Mouse (Mus musculus): ENCODE measurements around the gene H2-Ab1. TPM values are rescaled to one million over a fixed set of nuclear protein-coding genes. Genes with fewer than 3 reads are reported as not detected.

Gene H2-Ab1
- total and polyA plus RNA-seq, 2 experiments from 2014 or later, result 0.69 to 2.0 TPM

- Histone ChIP-seq H3K36me3 (replicated peaks; ENCODE audit: control insufficient read depth, insufficient read depth, low read length) (no peaks in the 10 kb centered on the region), H3K27me3 (ENCODE audit: control insufficient read depth, insufficient read depth, low read length) (no peaks in the 10 kb centered on the region; the same call in 1 of the 2 replicates), H3K4me1 (ENCODE audit: control insufficient read depth, insufficient read depth) (no peaks in the 10 kb centered on the region), H3K4me3 (ENCODE audit: low read depth, low read length) (no peak overlapping the region), H3K9ac (replicated peaks; ENCODE audit: low read depth, low read length) (no peak overlapping the region), H3K4me2 (ENCODE audit: low read depth, low read length) (no peak overlapping the region), H3K9me3 (replicated peaks; ENCODE audit: control insufficient read depth, low read length) (no peaks in the 10 kb centered on the region), H3K27ac (ENCODE audit: low read depth) (no peak overlapping the region)
- TF ChIP-seq CTCF (IDR thresholded peaks at IDR 0.05; ENCODE audit: low read depth) (no peak), EP300 (IDR thresholded peaks at IDR 0.05; ENCODE audit: low read depth) (no peak)
- WGBS, result 36% methylated on average over 4 of the region's 4 CpGs
- ATAC-seq (ENCODE audit: insufficient read depth, low read depth), result no peak
- no peak for DNase-seq (ENCODE audit: low spot score)
Measured at GRCm38 (mm10) chr17:34251666-34252065, 5.8 kb upstream of the H2-Ab1 start.

DNA sequence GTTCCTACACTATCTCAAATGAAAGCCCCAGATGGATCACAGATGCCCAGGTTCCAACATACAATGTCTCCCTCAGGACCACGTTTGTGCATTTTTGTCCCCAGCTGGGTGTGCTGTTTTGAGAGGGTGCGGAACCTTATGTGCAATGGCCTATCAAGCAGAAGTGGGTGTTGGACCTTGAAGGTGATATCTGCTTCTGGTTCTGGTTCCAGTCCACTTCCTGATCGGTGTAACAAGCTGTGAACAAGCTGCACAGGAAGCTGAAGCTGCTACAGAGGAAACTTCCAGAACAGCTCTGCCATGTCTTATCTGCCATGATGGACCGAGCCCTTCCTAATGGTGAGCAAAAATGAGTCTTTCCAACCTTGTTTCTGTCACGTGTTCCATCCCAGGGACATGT is 988 bp upstream of the H2-Ab1 start:
- no peaks in the 10 kb centered on the region for H3K4me1 ChIP-seq (ENCODE audit: control insufficient read depth, insufficient read depth)
- ATAC-seq (ENCODE audit: insufficient read depth, low read depth), result no peak
- no peak overlapping the region for H3K4me2 ChIP-seq (ENCODE audit: low read depth, low read length)
- no peak overlapping the region for H3K27ac ChIP-seq (ENCODE audit: low read depth)
- H3K27me3 ChIP-seq (ENCODE audit: control insufficient read depth, insufficient read depth, low read length), result peaks cover 14% of the 10 kb centered on the region
- no peak for DNase-seq (ENCODE audit: low spot score)
- WGBS, result 69% methylated on average over 5 of the region's 5 CpGs
- H3K36me3 ChIP-seq (replicated peaks; ENCODE audit: control insufficient read depth, insufficient read depth, low read length), result no peaks in the 10 kb centered on the region
- H3K4me3 ChIP-seq (ENCODE audit: low read depth, low read length), result no peak overlapping the region
- H3K9ac ChIP-seq (replicated peaks; ENCODE audit: low read depth, low read length), result no peak overlapping the region
- TF ChIP-seq EP300 (IDR thresholded peaks at IDR 0.05; ENCODE audit: low read depth) (no peak), CTCF (IDR thresholded peaks at IDR 0.05; ENCODE audit: low read depth) (no peak)
- no peaks in the 10 kb centered on the region for H3K9me3 ChIP-seq (replicated peaks; ENCODE audit: control insufficient read depth, low read length)

DNA sequence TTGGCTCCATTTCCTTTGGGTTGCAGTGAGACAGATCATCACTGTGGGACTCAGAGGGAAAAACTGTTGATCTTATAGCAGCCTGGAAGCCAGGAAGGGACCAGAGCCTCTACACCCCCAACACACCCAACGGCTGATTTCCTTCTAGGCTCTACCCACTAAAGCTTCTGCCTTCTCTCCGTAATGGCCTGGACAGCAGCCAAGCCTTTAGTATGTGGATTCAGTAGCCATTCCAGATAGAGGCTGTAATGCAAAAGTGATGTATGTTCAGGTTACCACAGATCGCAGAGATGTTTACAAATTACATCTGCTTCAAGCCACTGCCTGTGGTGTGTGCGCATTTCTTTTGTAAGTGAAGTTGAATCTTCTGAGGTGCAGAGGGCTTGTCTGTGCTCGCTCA is 3.1 kb downstream of the H2-Ab1 start:
- DNase-seq (ENCODE audit: low spot score), result no peak
- Histone ChIP-seq H3K9me3 (replicated peaks; ENCODE audit: control insufficient read depth, low read length) (no peaks in the 10 kb centered on the region), H3K4me3 (ENCODE audit: low read depth, low read length) (no peak overlapping the region), H3K4me1 (ENCODE audit: control insufficient read depth, insufficient read depth) (no peaks in the 10 kb centered on the region), H3K27ac (ENCODE audit: low read depth) (no peak overlapping the region), H3K4me2 (ENCODE audit: low read depth, low read length) (no peak overlapping the region), H3K36me3 (replicated peaks; ENCODE audit: control insufficient read depth, insufficient read depth, low read length) (no peaks in the 10 kb centered on the region), H3K27me3 (ENCODE audit: control insufficient read depth, insufficient read depth, low read length) (peaks cover 20% of the 10 kb centered on the region), H3K9ac (replicated peaks; ENCODE audit: low read depth, low read length) (no peak overlapping the region)
- no peak for ATAC-seq (ENCODE audit: insufficient read depth, low read depth)
- WGBS, result 56% methylated on average over 5 of the region's 5 CpGs
- TF ChIP-seq CTCF (IDR thresholded peaks at IDR 0.05; ENCODE audit: low read depth) (no peak), EP300 (IDR thresholded peaks at IDR 0.05; ENCODE audit: low read depth) (no peak)

- Histone ChIP-seq H3K27ac (ENCODE audit: low read depth) (no peak overlapping the region), H3K36me3 (replicated peaks; ENCODE audit: control insufficient read depth, insufficient read depth, low read length) (no peaks in the 10 kb centered on the region), H3K4me1 (ENCODE audit: control insufficient read depth, insufficient read depth) (no peaks in the 10 kb centered on the region), H3K9ac (replicated peaks; ENCODE audit: low read depth, low read length) (no peak overlapping the region), H3K9me3 (replicated peaks; ENCODE audit: control insufficient read depth, low read length) (no peaks in the 10 kb centered on the region), H3K4me3 (ENCODE audit: low read depth, low read length) (no peak overlapping the region), H3K27me3 (ENCODE audit: control insufficient read depth, insufficient read depth, low read length) (peaks cover 20% of the 10 kb centered on the region), H3K4me2 (ENCODE audit: low read depth, low read length) (no peak overlapping the region)
- DNase-seq (ENCODE audit: low spot score) (peak; percentile 80), ATAC-seq (ENCODE audit: insufficient read depth, low read depth) (peak; percentile 45)
- TF ChIP-seq CTCF (IDR thresholded peaks at IDR 0.05; ENCODE audit: low read depth), result no peak
- TF ChIP-seq EP300 (IDR thresholded peaks at IDR 0.05; ENCODE audit: low read depth), result no peak
- WGBS, result 23% methylated on average over 4 of the region's 4 CpGs
Measured at GRCm38 (mm10) chr17:34261502-34261901, 4.0 kb downstream of the H2-Ab1 start.

DNA sequence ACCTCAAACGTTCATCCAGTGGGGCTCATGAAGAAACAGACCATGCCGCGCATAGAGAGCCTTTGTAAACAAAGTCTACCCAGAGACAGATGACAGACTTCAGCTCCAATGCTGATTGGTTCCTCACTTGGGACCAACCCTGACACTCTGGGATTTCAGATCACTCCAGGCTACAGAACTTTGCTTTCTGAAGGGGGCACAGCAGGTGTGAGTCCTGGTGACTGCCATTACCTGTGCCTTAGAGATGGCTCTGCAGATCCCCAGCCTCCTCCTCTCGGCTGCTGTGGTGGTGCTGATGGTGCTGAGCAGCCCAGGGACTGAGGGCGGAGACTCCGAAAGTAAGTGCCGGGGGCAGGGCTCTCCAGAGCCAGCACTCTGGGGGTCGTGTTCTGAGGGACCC is 5.6 kb downstream of the H2-Ab1 start:
- peak; percentile 86 for ATAC-seq (ENCODE audit: insufficient read depth, low read depth)
- Histone ChIP-seq H3K9me3 (replicated peaks; ENCODE audit: control insufficient read depth, low read length) (no peaks in the 10 kb centered on the region), H3K4me3 (ENCODE audit: low read depth, low read length) (peak overlapping the region; percentile 52), H3K27ac (ENCODE audit: low read depth) (no peak overlapping the region), H3K9ac (replicated peaks; ENCODE audit: low read depth, low read length) (no peak overlapping the region), H3K4me1 (ENCODE audit: control insufficient read depth, insufficient read depth) (no peaks in the 10 kb centered on the region), H3K36me3 (replicated peaks; ENCODE audit: control insufficient read depth, insufficient read depth, low read length) (no peaks in the 10 kb centered on the region), H3K27me3 (ENCODE audit: control insufficient read depth, insufficient read depth, low read length) (peaks cover 20% of the 10 kb centered on the region), H3K4me2 (ENCODE audit: low read depth, low read length) (peak overlapping the region; percentile 85)
- DNase-seq (ENCODE audit: low spot score), result peak; percentile 71
- no peak for TF ChIP-seq EP300 (IDR thresholded peaks at IDR 0.05; ENCODE audit: low read depth)
- no peak for TF ChIP-seq CTCF (IDR thresholded peaks at IDR 0.05; ENCODE audit: low read depth)
- 0% methylated on average over 8 of the region's 8 CpGs for WGBS

GRCm38 (mm10) chr17:34263811-34264371 is 6.4 kb downstream of the H2-Ab1 start:
- 9% methylated on average over 14 of the region's 14 CpGs for WGBS
- no peaks in the 10 kb centered on the region for H3K4me1 ChIP-seq (ENCODE audit: control insufficient read depth, insufficient read depth)
- peak overlapping the region; percentile 85 for H3K4me2 ChIP-seq (ENCODE audit: low read depth, low read length)
- no peak overlapping the region for H3K27ac ChIP-seq (ENCODE audit: low read depth)
- ATAC-seq (ENCODE audit: insufficient read depth, low read depth), result no peak
- H3K4me3 ChIP-seq (ENCODE audit: low read depth, low read length), result peak overlapping the region; percentile 52
- H3K36me3 ChIP-seq (replicated peaks; ENCODE audit: control insufficient read depth, insufficient read depth, low read length), result no peaks in the 10 kb centered on the region
- no peaks in the 10 kb centered on the region for H3K9me3 ChIP-seq (replicated peaks; ENCODE audit: control insufficient read depth, low read length)
- TF ChIP-seq EP300 (IDR thresholded peaks at IDR 0.05; ENCODE audit: low read depth) (no peak), CTCF (IDR thresholded peaks at IDR 0.05; ENCODE audit: low read depth) (peak; percentile 20; the same call in 1 of the 2 replicates)
- H3K9ac ChIP-seq (replicated peaks; ENCODE audit: low read depth, low read length), result no peak overlapping the region
- peaks cover 12% of the 10 kb centered on the region for H3K27me3 ChIP-seq (ENCODE audit: control insufficient read depth, insufficient read depth, low read length)
- DNase-seq (ENCODE audit: low spot score), result no peak
